Mouse (Mus musculus) kidney, postnatal 10 days (tissue): ENCODE data around the gene Ecel1.

Experiments
- DNase-seq: peaks from one replicate; pipeline ENCODE4 v3.0.0; 2021; ENCODE audit warnings: mixed read lengths

Ecel1 gene

DNA sequence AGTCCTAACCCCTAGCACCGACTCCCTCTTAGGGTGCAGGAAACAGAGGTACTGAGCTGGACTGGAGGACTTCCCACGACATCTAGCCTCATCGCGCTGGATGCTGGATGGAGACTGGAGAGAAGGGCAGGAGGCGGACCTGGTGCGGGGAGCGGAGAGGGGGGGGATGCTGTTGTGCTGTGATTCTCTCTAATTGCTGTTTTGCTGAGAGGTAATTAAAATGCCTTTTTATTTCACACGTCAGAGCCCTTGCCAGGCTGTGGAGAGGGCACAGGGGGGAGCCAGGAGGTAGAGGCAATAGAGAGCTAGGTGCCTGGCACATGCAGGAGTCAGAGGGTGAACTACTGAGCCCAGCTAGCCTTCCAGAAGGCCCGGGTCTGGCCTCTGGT lies 8.5 kb upstream of the Ecel1 start:
- no peak for DNase-seq

DNA sequence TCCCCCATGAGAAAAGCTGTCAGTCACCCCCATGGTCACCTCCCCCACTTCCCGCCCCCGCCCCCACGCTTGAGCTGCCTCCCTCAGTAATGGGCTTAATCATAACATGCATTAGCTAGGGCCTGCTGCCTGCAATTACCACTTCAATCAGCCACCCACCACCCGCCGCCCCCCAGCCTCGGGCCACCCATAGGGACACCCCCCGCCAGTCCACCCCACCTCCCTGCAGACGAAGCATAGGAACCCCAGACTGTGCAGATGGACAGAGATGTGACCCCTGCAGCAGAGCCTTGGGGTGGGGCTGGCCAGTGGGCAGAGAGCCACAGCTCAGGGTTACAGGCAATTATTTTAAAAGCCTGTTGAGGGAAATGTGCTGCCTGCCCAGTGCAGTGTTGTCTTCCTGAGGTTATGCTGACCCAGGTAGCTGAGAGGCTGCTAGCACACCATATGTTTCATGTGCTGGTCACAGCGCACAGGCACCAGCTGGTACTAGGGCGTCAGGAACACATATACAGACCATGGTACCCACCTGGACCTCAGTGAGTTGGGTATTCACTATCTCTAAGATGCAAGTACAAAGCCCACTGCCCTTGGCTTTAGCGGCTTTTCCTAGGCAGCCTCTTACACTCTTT lies 8.0 kb upstream of the Ecel1 start:
- no peak for DNase-seq

DNA sequence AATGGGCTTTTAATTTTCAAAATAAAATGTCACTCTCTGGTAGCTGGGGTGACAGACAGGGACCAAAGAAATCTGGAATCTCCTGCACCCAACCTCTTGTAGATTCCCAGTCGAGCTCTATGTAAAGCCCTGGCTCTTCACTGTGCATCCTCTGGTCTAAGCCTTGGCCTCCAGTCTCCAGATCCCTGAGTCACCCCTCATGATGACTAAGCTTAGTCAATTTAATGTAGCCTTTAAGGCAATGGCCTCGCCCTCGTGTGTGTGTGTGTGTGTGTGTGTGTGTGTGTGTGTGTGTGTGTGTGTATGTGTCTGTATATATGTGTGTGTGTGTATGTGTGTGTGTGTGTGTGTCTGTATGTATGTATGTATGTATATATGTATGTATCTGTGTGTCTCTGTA lies 3.1 kb upstream of the Ecel1 start:
- no peak for DNase-seq

DNA sequence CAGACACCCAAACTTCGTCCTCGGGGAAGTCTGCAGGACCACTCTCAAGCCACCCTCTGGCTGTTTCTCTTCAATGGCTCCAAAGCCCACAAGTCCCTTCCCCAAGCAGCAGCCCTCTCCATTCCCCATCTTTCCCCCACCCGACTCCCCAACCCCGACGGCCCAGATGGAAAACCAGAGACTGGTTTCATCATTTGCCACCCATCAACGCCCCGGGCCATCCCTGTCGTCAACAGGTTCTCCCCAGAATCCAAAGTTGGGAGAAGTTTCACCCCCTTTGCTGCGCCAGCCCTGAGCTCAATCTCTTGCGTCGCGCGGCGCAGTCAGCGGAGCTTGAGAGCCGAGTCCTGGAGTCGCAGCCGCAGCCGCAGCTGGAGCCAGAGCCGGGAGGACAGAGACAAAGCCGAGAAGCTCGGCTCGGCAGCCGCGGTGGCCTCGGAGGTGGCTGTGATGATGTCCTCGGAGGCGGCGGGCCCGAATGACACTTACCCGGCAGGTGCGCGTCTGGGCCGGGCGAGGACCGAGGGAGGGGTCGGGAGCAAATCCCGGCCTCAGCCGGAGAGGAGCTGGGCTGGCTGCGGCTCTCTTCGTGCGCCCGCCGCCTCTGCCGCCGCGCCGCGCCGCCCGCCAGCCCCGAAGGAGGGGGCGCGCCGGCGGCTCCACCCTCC lies 656 bp downstream of the Ecel1 start:
- peak; percentile 38 for DNase-seq

DNA sequence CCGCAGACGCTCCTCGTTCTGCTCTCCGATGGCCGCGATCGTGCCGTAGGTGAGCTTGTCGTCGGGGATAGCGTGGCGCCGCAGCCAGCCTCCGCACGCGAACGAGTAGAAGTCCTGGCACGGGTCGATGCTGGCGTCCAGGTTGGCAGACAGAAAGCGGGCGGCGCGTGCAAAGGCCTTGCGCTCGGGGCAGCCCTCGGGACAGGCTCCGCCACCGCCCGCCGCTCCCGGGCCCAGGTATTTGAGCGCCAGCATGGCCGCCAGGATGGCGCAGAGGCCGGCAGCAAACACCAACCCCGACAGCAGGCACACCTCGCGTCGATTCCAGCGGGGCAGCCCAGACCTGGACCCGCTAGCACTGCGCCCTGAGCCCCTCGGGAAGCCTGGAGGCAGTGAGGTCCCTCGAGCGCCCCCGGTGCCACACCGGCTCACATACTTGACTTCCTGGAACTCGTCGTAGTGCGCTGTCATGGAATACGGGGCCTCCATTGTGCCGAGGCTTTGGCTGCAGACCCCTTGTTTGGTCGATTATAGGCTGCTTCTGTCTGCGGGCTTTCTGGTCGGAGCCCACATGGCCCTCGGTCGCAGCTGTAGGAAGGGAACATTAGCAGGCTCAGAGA lies 1.7 kb downstream of the Ecel1 start:
- no peak for DNase-seq

DNA sequence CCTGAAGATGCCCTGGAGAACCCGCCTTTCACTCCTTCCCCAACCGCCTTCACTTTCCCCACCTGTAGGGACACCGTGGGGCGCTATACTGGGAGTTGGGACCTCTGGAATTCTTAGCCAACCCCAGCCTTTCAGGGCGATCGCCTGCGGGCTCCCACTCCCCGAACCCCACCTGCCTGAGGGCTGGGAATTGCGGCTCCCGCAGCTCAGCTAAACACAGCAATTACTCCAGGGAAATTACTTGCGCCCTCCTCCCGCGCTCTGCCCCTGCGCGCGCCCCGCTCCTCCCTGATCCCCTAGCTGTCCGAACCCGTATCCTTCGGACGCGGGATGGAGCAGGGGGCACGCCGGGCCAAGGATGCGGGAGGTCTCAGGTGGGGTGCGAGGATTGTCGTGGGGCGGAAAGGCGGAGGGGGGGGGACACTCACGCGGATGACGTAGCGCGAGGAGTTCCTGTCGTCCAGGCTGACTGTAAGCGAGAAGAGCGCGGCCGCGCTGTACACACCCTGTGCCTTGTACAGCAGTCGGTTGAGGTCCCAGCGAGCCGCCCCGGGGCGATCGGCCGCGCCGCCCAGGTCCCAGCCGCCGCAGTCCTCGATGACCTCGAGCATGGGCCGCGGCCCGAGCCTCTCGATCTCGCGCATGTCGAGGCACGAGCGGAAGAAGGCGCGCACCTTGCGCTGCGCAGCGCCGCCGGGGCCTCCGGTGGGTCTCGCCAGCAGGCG lies 2.4 kb downstream of the Ecel1 start:
- DNase-seq, result no peak

DNA sequence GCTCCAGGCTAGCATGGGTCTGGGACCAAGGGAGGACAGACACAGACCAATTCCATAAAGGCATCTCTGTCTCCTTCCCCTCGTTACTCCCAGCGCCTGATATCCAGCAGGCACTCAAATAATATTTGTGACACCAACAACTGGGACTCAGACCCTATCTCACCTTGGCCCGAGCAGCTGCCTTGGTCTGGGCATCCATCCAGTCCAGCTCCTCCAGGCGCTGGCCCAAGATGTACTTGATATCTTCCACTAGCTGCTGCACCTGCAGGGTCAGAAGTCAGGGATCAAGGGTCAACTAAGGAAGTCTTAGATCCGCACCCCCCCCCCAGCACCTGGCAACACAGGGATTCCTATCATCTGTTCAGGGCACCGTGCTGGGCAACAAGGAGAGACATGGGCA lies 5.0 kb downstream of the Ecel1 start:
- DNase-seq, result no peak

DNA sequence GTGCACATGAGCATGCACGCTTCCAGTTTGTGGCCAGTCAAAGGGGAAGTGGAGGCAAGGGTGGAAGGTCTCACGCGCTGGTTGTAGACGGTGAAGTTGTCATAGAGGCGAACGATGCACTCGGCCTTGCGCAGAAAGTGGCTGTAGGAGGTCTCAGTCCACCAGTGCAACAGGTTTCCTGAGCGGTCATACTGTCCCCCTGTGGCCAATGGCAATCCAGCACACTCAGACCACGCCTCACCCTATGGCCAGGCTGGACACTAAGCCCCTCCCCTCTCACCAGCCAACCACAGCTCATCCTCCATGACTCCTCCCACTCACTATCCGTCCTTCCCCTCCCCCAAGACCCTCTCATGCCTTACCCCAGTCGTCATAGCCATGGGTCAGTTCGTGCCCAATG lies 6.9 kb downstream of the Ecel1 start:
- no peak for DNase-seq

DNA sequence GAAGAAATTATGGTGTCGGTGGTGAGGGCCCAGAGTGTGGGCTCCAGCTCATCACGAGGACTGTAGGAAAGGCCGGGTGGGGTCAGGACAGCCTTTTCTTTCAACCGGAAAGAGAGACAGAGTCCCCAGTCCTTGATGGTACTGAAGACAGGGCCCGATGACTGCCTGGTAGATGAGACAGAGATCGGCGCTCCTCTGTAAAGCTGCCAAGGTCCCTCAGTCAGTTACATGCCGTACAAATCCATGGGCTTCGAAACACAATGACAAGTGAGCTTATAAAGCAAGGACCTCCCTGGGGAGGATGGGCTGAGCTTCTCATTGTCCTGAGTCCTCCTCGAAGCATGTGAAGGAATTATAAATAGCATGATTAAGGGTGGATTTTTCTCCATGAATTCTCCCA lies 13.2 kb downstream of the Ecel1 start:
- DNase-seq, result no peak

DNA sequence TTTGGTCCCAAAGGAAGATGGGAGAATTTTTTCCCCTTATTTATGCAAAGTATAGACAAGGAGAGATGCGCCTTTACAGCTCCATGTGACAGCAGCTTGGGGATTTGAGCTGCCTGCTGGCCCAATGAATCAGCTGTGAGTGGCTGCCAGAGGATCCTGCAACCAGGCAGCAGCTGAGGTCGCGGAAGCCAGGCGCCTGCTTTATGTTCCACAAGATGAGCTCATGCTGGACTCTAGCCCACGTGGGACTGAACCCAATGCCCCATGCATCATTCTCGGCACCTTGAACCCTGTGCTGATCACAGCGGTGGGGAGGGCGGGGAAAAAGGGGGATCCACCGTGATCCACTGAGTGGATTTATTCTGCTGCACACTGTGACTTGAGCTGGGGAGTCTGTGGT lies 13.9 kb downstream of the Ecel1 start:
- no peak for DNase-seq

DNA sequence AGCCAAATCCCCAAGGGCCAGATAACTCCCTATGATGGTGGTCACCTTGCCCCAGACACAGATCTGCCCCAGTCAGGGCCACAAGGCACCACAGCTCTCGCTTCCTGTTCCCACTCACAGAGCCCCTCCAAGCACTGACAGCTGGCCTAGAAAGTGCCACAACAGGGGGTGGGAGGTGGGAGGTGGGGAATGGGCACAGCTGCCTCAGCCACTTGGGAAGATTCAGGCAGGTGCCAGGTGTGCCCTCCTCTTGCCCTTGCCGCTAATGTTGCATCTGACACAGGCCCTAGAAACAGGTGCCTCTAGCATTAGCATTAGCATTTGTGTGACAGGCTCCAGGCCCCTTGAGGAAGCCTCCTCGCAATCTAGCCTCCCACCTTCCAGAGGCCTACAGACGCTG lies 14.8 kb downstream of the Ecel1 start:
- DNase-seq, result no peak

DNA sequence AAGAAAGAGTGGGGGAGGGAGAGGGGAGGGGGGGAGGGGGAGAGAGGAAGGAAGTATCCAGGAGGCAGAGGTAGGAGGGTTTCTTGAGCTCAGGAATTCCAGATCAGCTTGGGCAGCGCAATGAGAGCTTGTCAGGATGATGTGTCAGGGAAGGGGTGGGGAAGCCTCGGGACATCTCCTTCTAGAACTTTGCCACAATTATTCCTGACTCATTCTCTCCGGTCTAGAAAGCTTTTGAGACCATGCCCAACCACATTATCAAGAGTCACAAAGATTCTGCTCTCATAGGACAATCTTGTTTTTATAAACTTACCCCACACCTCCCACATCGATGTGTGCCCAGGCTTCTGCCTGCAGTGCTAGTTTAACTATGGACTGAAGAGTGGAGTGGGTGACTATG lies 24.5 kb downstream of the Ecel1 start:
- DNase-seq, result no peak

DNA sequence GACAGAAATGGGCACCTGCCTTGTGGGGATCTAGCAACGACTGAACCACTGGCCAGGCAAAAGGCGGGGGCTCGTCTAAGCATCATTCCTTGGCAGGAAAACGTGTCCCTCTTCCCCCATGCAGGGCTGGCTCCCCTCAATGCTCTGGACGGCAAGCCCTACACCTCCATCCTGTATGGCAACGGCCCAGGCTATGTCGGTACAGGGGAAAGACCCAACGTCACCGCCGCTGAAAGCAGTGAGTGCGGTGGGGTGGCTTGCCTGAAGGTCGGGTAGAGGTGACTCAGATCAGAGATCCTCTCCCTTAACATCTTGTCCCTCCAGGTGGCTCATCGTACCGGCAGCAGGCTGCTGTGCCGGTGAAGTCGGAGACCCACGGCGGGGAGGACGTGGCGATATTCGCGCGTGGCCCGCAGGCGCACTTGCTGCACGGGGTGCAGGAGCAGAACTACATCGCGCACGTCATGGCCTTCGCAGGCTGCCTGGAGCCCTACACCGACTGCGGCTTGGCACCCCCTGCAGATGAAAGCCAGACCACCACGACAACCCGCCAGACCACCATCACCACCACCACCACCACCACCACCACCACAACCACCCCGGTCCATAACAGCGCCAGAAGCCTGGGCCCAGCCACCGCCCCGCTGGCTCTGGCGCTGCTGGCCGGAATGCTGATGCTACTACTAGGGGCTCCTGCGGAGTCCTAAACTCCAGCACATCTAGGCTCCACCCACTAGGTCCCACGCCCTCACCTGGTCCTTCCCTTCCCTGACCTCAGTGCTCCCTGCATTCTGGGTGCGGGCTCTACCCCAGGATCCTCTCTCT lies 28.9 kb downstream of the Ecel1 start:
- peak; percentile 28 for DNase-seq

DNA sequence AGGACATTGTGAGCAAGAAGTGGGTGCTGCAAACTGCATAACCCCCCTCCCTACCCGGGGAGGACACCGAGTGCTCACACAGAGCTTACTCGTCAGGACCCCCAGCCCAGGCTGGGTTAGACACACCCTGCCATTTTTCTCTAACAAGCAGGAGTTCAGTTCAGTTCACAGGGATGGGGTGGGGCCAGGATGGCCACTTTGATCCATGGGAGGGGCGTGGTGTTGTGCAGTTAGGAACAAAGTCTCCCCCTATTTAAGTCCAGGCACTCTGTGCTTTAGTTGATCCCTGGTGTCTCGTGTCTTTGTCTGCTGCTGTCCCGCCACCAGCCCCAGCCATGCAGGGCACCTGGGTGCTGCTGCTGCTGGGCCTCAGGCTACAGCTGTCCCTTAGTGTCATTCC lies 31.6 kb downstream of the Ecel1 start, which contains the start of gene Akp3:
TSS of gene Akp3 (plus strand) at position 301 of the 400 bp plus-strand sequence.
- no peak for DNase-seq

DNA sequence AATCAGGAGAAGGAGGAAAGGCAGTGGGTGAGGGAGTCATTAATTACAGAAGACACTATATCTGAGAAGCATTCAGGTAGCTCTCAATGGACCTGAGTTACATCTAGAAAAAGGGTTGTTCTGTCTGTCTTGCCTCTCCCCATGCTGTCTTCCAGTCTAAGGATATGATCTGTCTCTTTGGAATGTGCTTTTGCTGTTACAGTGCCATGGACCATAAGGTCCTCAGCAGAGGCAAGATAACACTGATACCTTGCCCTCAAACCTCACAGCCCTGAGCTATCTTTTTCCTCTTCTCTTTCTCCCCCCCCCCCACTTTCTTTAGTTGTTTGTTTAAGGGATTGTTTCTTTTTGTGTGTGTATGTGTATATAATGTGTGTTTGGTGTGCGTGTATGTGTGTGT lies 41.5 kb downstream of the Ecel1 start:
- no peak for DNase-seq

DNA sequence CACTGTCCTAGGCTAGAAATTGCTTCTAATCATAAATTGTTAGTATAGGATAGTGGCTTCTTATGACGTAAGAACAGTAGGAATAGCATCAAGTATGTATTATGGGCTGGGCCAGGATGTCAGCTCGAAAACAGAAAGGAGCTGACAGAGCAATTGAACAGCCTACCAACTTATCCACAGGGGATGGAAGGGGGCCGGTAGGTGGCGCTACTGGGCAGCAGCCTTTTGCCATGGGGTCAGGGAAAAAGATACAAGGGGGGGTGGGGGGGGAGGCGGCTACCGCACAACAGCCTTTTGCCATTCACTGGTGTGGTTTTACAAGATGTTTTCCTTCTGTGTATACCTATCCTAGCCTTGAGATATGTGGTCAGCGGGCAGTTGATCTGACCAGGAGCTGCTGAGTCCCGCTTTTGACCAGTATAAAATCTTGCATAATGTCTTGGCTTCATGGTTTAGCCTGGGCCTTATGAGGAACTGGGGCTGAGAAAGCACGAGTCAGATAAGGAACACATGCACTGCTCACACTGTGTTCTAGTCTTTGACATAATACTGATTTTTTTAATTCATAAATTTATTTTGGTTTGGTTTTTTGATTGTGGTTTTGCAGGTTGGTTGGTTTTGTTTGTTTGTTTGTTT lies 44.5 kb downstream of the Ecel1 start:
- peak; percentile 51 for DNase-seq

DNA sequence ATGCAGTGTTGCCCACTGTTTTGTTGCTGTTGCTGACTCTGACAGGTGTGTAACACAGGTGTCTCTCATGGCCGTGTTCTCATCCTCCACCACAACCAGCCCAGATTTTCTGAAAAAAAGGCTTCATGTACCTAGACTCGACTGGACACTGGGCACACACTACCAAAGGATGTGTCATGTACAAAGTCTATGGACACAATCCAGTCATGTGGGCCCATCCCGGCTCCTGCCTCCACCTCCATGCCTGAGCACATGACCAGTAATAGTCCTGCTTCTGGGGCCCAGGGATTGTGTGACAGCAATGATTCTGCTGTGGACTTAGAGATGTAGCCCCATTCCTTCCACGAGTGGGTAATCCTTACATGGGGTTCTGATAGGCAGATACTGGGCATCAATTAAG lies 47.8 kb downstream of the Ecel1 start:
- no peak for DNase-seq

DNA sequence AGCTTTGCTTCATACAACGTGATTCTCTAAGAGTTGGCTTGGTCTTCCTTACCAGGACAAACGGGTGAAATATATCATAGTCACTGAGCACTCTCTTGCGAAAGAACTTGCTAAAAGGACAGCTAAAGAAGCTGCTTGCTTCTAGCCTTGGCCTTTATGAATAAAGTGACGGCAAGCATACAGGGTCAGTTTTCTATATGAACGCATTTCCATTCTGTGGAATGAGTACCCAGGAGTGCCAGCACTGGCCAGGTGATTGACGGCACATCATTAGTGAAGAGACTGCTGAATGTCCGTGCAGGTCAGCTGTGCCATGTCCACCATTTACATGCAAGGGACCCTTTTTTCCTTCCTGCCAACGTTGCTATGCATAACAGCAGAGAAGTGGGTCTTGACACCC lies 49.8 kb downstream of the Ecel1 start:
- DNase-seq, result no peak

DNA sequence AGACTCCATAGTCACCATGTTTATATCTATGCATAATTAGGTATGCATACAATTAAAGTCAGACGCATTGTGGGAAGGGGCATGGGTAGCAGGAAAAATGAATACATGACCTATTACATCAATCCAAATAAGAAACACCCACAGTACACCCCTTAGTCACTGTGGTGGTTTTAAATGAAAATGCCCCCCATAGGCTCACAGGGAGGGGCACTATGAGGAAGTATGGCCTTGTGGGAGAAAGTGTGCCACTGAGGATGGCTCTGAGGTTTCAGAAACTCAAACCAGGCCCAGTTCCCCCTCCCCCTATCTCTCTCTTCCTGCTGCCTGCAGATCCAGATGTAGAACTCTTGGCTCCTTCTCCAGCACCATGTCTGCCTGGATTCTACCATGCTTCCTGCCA lies 52.4 kb downstream of the Ecel1 start:
- no peak for DNase-seq

DNA sequence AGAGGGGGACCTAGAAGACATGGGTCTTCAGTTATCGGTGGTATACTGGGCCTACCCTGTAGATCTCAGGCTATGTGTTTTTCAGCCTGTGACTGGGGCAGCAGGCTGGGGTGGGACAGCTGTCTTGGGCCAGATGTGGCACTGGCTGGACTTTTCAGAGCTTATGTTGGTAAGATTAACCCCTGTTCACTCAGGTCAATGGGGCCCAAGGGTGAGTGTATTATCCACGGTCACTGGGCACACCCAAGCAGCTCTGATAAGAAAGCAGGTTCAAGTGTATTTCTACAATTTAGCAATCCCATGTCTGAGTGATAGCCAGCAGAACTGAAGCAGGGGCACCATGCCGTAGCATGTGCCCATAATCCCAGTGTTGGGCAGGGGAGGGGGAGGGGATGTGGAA lies 54.2 kb downstream of the Ecel1 start:
- no peak for DNase-seq

DNA sequence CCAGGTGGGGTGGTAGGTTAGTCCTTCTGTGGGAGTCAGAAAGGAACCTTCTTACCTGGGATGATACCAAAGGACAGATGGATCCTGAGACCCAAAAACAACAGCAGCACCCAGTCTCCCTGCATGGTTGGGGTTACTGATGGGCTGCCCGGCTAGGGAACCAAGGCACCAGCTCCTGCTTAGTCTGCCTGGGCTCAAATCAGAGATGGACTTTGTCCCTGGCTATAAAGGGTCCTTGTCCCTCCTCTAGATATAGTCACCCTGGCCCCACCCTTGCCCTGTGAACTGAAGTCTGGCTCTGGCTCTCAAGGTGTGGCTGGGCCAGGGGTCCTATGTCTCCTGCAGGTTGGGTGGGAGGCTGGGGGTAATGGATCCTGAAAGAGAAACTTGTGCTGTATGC lies 54.9 kb downstream of the Ecel1 start, which contains the start of gene Alpi:
TSS of gene Alpi (minus strand) at position 196 of the 400 bp plus-strand sequence.
- DNase-seq, result no peak

DNA sequence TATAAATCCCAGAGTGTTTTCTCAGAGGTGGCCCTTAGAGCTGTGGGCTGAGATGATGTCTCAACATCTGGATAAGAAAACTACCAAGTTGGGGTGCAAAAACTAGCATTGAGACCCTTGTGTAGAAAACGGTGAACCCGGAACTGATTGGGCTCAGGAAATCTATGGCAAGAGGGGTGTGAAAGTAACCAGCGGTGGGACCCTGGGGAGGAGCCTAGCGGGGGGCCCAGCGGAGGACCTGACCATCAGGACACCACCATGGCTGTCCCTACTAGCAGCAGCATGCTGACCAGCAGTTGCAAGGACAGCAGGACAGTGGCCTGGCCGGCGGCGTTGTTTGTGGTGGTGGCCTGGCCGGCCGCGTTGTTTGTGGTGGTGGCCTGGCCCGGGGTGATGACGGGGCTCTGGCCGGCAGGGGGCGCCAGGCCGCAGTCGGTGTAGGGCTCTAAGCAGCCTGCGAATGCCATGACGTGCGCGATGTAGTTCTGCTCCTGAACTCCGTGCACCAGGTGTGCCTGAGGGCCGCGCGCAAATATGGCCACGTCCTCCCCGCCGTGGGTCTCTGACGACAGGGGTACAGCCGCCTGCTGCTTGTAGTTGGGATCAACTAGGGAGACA lies 57.9 kb downstream of the Ecel1 start:
- peak; percentile 82 for DNase-seq
